In the genomic region with DNA sequence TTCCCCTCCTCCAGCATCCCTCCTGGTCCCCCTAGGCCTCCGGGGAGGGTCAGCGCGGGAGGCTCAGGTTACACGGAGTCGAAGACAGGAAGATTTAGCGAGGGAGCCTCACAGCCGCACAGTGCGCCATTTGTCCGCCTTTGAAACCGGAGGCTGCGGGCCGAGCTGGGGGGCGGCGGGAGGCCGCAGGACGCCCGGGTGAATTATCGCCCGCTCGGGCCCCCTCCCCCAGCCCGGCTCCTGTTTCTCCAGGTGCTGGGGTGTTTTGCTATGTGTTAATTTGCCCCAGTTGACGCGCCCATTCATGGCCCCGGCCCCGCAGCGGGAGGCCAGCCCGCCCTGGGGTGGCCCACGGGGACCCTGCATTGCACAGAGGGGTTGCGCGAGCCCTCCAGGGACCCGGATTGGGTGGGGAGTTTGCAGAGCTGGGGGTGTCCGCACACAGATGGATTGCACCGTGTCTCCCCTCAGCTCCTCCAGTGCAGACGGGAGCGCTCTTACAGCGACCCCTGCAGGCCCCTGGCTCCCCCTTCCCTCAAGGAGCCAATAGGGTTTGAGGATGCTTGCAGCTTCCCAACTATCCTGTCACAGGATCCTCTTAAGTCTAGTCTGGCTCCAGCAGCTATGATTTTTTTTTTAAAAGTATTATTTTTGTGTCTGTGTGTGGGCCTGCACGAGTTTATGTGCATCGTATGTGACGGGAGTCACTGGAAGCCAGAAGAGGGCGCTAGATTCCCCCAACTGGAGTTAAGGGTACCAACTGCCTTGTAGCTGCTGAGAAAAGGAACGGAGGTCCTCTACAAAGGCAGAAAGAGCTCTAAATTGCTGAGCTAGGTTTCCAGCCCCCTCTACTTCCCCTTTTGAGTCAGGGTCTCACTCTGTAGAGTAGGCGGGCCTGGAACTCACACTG, we compare ENCODE assay signal across 10 mouse cellular contexts. TPM values are rescaled to one million over a fixed set of nuclear protein-coding genes. Genes with fewer than 3 reads are reported as not detected.
A peak's percentile ranks its signal among the peaks of the same experiment; 100 is the strongest.
DNase-seq lines count a peak whose midpoint lies in the region; ATAC-seq and TF ChIP-seq lines count a peak whose summit lies in the region.
"Had no signal": no experiment of that assay in that cellular context is flagged by ENCODE, and none has a peak within 500 bp of the region (broad histone marks: within the 10 kb centered on the region; RNA-seq: fewer than 3 reads in every experiment).

No protein-coding gene starts in this region.

- H3K36me3 ChIP-seq in heart, adult 2 months (ENCODE audit: control insufficient read depth, insufficient read depth, low read length), result no peaks in the 10 kb centered on the region
- no peaks in the 10 kb centered on the region for H3K36me3 ChIP-seq in ES-E14 (ENCODE audit: control insufficient read depth, insufficient read depth, low read length, poor library complexity, severe bottlenecking)
- no peaks in the 10 kb centered on the region for H3K36me3 ChIP-seq in forebrain, embryonic 15.5 days
- no peaks in the 10 kb centered on the region for H3K36me3 ChIP-seq in limb, embryonic 13.5 days
- H3K36me3 ChIP-seq in midbrain, embryonic 14.5 days (ENCODE audit: control insufficient read depth, insufficient read depth, low read length), result no peaks in the 10 kb centered on the region
- H3K36me3 ChIP-seq: G1E had no signal

- no peaks in the 10 kb centered on the region for H3K9me3 ChIP-seq in ES-E14 (ENCODE audit: control insufficient read depth, insufficient read depth, low read depth, low read length)
- no peaks in the 10 kb centered on the region for H3K9me3 ChIP-seq in forebrain, embryonic 15.5 days
- H3K9me3 ChIP-seq in limb, embryonic 13.5 days, result no peaks in the 10 kb centered on the region
- H3K9me3 ChIP-seq in midbrain, embryonic 14.5 days (ENCODE audit: control insufficient read depth, low read length), result no peaks in the 10 kb centered on the region

- in situ Hi-C loops in ES-E14 (cut with MboI; ENCODE audit: low sequenced_read_pairs in 2 of 2, unreplicated experiment in 2 of 2), result no loop called here

- H3K4me2 ChIP-seq in forebrain, embryonic 15.5 days (replicated peaks), result peak overlapping the region; percentile 60
- peak overlapping the region; percentile 75 for H3K4me2 ChIP-seq in limb, embryonic 13.5 days (replicated peaks)
- H3K4me2 ChIP-seq in midbrain, embryonic 14.5 days (ENCODE audit: low read length), result peak overlapping the region; percentile 71

- peak; percentile 33; the same call in 1 of the 2 replicates for ATAC-seq in forebrain, embryonic 15.5 days (replicated peaks)
- ATAC-seq in limb, embryonic 13.5 days (ENCODE audit: low FRiP score, low read depth), result peak; percentile 85
- peak; percentile 31; the same call in 1 of the 2 replicates for ATAC-seq in midbrain, embryonic 14.5 days (ENCODE audit: low FRiP score, low TSS enrichment)
- ATAC-seq in monocyte, adult 5-6 weeks (replicated peaks; ENCODE audit: insufficient number of reproducible peaks, low FRiP score, low TSS enrichment, poor library complexity, severe bottlenecking), result no peak

- peak; percentile 33 for TF ChIP-seq CTCF in heart, adult 2 months (IDR thresholded peaks at IDR 0.05)

- no peak overlapping the region for H3K4me3 ChIP-seq in heart, adult 2 months
- H3K4me3 ChIP-seq in ES-E14 (ENCODE audit: insufficient read depth in 1 of 2, low read depth in 1 of 2, low read length in 2 of 2, poor library complexity in 1 of 2, severe bottlenecking in 1 of 2), result peak overlapping the region; percentile 60 to 64
- peak overlapping the region; percentile 32 for H3K4me3 ChIP-seq in forebrain, embryonic 15.5 days
- peak overlapping the region; percentile 37 for H3K4me3 ChIP-seq in limb, embryonic 13.5 days
- H3K4me3 ChIP-seq in midbrain, embryonic 14.5 days (replicated peaks; ENCODE audit: low read depth, low read length), result peak overlapping the region; percentile 34

- TF ChIP-seq POLR2A in heart, adult 2 months (IDR thresholded peaks at IDR 0.05; ENCODE audit: insufficient read depth, low read depth, low read length), result no peak

- 20% methylated on average over 42 of the region's 42 CpGs for WGBS in heart, adult 2 months
- WGBS in forebrain, embryonic 15.5 days, result 5% methylated on average over 42 of the region's 42 CpGs
- 4% methylated on average over 42 of the region's 42 CpGs for WGBS in limb, embryonic 13.5 days
- WGBS in midbrain, embryonic 14.5 days, result 5% methylated on average over 42 of the region's 42 CpGs

- no peak for TF ChIP-seq EP300 in heart, adult 2 months (IDR thresholded peaks at IDR 0.05; ENCODE audit: insufficient read depth, low read depth, low read length)

- H3K9ac ChIP-seq in heart, adult 2 months (ENCODE audit: low read depth, low read length), result no peak overlapping the region
- H3K9ac ChIP-seq in ES-E14 (ENCODE audit: insufficient read depth, low read depth, low read length, poor library complexity, severe bottlenecking), result peak overlapping the region; percentile 61
- H3K9ac ChIP-seq in forebrain, embryonic 15.5 days (replicated peaks), result peak overlapping the region; percentile 29
- peak overlapping the region; percentile 65 for H3K9ac ChIP-seq in limb, embryonic 13.5 days
- H3K9ac ChIP-seq in midbrain, embryonic 14.5 days (replicated peaks; ENCODE audit: low read length), result peak overlapping the region; percentile 40

- no peaks in the 10 kb centered on the region for H3K4me1 ChIP-seq in heart, adult 2 months (ENCODE audit: control insufficient read depth, insufficient read depth, low read length)
- H3K4me1 ChIP-seq in ES-E14 (ENCODE audit: control insufficient read depth in 2 of 2, insufficient read depth in 2 of 2, low read length in 2 of 2, poor library complexity in 1 of 2), result peaks cover 3 to 17% of the 10 kb centered on the region in 2 experiments
- peaks cover 39% of the 10 kb centered on the region for H3K4me1 ChIP-seq in forebrain, embryonic 15.5 days
- peaks cover 68% of the 10 kb centered on the region for H3K4me1 ChIP-seq in limb, embryonic 13.5 days
- H3K4me1 ChIP-seq in midbrain, embryonic 14.5 days (ENCODE audit: control insufficient read depth, insufficient read depth, low read length), result peaks cover 18% of the 10 kb centered on the region

- no peak for DNase-seq in heart, adult 2 months
- DNase-seq in heart, postnatal 25 days (ENCODE audit: low spot score), result no peak
- DNase-seq in ES-E14 (ENCODE audit: low read depth, low spot score), result no peak
- DNase-seq in midbrain, embryonic 14.5 days, result peak; percentile 68
- no peak for DNase-seq in MN1 (ENCODE audit: low spot score)

- H3K79me2 ChIP-seq in heart, adult 2 months (replicated peaks; ENCODE audit: control insufficient read depth, insufficient read depth, low read length), result no peaks in the 10 kb centered on the region

- intact Hi-C loops in heart, adult 2 months (cut with DNase I), result no loop called here
- intact Hi-C loops in heart, postnatal 25 days (cut with DNase I), result no loop called here

- no peaks in the 10 kb centered on the region for H3K27me3 ChIP-seq in heart, adult 2 months (ENCODE audit: control insufficient read depth, insufficient read depth, low read length)
- peaks cover 5% of the 10 kb centered on the region; the same call in 1 of the 2 replicates for H3K27me3 ChIP-seq in forebrain, embryonic 15.5 days
- H3K27me3 ChIP-seq in limb, embryonic 13.5 days, result peaks cover 11% of the 10 kb centered on the region
- H3K27me3 ChIP-seq in midbrain, embryonic 14.5 days (ENCODE audit: control insufficient read depth, insufficient read depth, low read length), result 0 out of 2 replicates have a peak, but pooled peaks cover 7% of the 10 kb centered on the region

- no peak overlapping the region for H3K27ac ChIP-seq in heart, adult 2 months
- H3K27ac ChIP-seq in ES-E14 (ENCODE audit: insufficient read depth, low read depth, low read length, poor library complexity, severe bottlenecking), result no peak overlapping the region
- no peak overlapping the region for H3K27ac ChIP-seq in forebrain, embryonic 15.5 days (replicated peaks)
- peak overlapping the region; percentile 87 for H3K27ac ChIP-seq in limb, embryonic 13.5 days
- no peak overlapping the region for H3K27ac ChIP-seq in midbrain, embryonic 14.5 days (replicated peaks; ENCODE audit: low read depth, low read length)

TF ChIP-seq in ES-E14, 5 proteins besides CTCF, POLR2A, EP300 and RAD21:
- TF ChIP-seq ZC3H11A (IDR thresholded peaks at IDR 0.05; ENCODE audit: borderline replicate concordance, low read depth, low read length) (peak; percentile 28; the same call in 1 of the 2 replicates), ZNF384 (IDR thresholded peaks at IDR 0.05; ENCODE audit: low read depth, low read length) (no peak), CHD2 (IDR thresholded peaks at IDR 0.05; ENCODE audit: low read depth, low read length) (no peak), MAFK (IDR thresholded peaks at IDR 0.05; ENCODE audit: insufficient read depth, low read depth, low read length) (no peak)

RNA-seq across cellular contexts. Expression of a gene that starts 6.3 kb away (rescaled TPM):
- total RNA-seq in heart, adult 2 months (2021), result not detected
- polyA plus RNA-seq in heart, adult 2 months (2012; rRNA removed), result not detected in 2 replicates
- total RNA-seq in heart, postnatal 25 days (2021), result not detected
- total RNA-seq in ES-E14 (2012; rRNA removed), result not detected in 2 replicates
- not detected in 2 replicates for polyA plus RNA-seq in forebrain, embryonic 15.5 days (2015; fragmentation: Nextera tagmentation; extraction: Ambion mirVana)
- polyA plus RNA-seq in limb, embryonic 13.5 days (2015; fragmentation: Nextera tagmentation; extraction: Ambion mirVana), result not detected in 2 replicates
- not detected in 2 replicates for polyA plus RNA-seq in midbrain, embryonic 14.5 days (2014; fragmentation: Nextera tagmentation; extraction: Ambion mirVana)
- total RNA-seq in monocyte, adult 5-6 weeks (2017), result not detected in 3 replicates
- total RNA-seq: G1E had no signal
- polyA plus RNA-seq: G1E; large intestine, adult 2 months had no signal

RNA-seq across cellular contexts. Expression of a gene that starts 57.3 kb away (rescaled TPM):
- not detected for total RNA-seq in heart, adult 2 months (2021)
- not detected in 2 replicates for polyA plus RNA-seq in heart, adult 2 months (2012; rRNA removed)
- total RNA-seq in heart, postnatal 25 days (2021), result not detected
- total RNA-seq in ES-E14 (2012; rRNA removed), result not detected in 2 replicates
- polyA plus RNA-seq in forebrain, embryonic 15.5 days (2015; fragmentation: Nextera tagmentation; extraction: Ambion mirVana), result not detected in 2 replicates
- polyA plus RNA-seq in limb, embryonic 13.5 days (2015; fragmentation: Nextera tagmentation; extraction: Ambion mirVana), result not detected in 2 replicates
- not detected in 2 replicates for polyA plus RNA-seq in midbrain, embryonic 14.5 days (2014; fragmentation: Nextera tagmentation; extraction: Ambion mirVana)
- total RNA-seq in monocyte, adult 5-6 weeks (2017), result not detected in 3 replicates
- polyA plus RNA-seq: G1E; large intestine, adult 2 months had no signal
